10 mouse cellular contexts compared by ENCODE assay signal in genomic region chr16:85527743-85528620, GRCm38 (mm10). TPM values are rescaled to one million over a fixed set of nuclear protein-coding genes. Genes with fewer than 3 reads are reported as not detected.
DNase-seq lines count a peak whose midpoint lies in the region; ATAC-seq and TF ChIP-seq lines count a peak whose summit lies in the region.
"Had no signal": no experiment of that assay in that cellular context is flagged by ENCODE, and none has a peak within 500 bp of the region (broad histone marks: within the 10 kb centered on the region; RNA-seq: fewer than 3 reads in every experiment).

No protein-coding gene starts in this region.

- DNase-seq in heart, adult 2 months: peak in 1 of 2 experiments; percentile 20
- DNase-seq in heart, postnatal 4 days: no peak
- DNase-seq in ES-CJ7 (ENCODE audit: low read depth, low spot score): peak; percentile 36
- DNase-seq in embryonic facial prominence, embryonic 14.5 days (ENCODE audit: low spot score): peak; percentile 55
- no peak for DNase-seq in limb, embryonic 10.5 days (ENCODE audit: low spot score)
- no peak for DNase-seq in T-cell, adult 2 months (ENCODE audit: low spot score)
- DNase-seq in layer of hippocampus, postnatal 14 days (ENCODE audit: low spot score in 2 of 2): no peak
- DNase-seq: gastrocnemius, postnatal 36 days had no signal

- H3K79me2 ChIP-seq in heart, adult 2 months (replicated peaks; ENCODE audit: control insufficient read depth, insufficient read depth, low read length): peaks cover 2% of the 10 kb centered on the region; the same call in 1 of the 2 replicates

- no peaks in the 10 kb centered on the region for H3K4me1 ChIP-seq in heart, adult 2 months (ENCODE audit: control insufficient read depth, insufficient read depth, low read length)
- no peaks in the 10 kb centered on the region for H3K4me1 ChIP-seq in embryonic facial prominence, embryonic 14.5 days (ENCODE audit: control insufficient read depth, insufficient read depth, low read length)
- peaks cover 9% of the 10 kb centered on the region for H3K4me1 ChIP-seq in midbrain, embryonic 13.5 days (replicated peaks)
- no peaks in the 10 kb centered on the region for H3K4me1 ChIP-seq in limb, embryonic 10.5 days
- H3K4me1 ChIP-seq: megakaryocyte, embryonic 14.5 days had no signal

- TF ChIP-seq POLR2A in heart, adult 2 months (IDR thresholded peaks at IDR 0.05; ENCODE audit: insufficient read depth, low read depth, low read length): no peak

- no peak for TF ChIP-seq EP300 in heart, adult 2 months (IDR thresholded peaks at IDR 0.05; ENCODE audit: insufficient read depth, low read depth, low read length)

- intact Hi-C loops in heart, adult 2 months (cut with DNase I): no loop called here

- H3K36me3 ChIP-seq in heart, adult 2 months (ENCODE audit: control insufficient read depth, insufficient read depth, low read length): no peaks in the 10 kb centered on the region
- H3K36me3 ChIP-seq in embryonic facial prominence, embryonic 14.5 days (ENCODE audit: control insufficient read depth, insufficient read depth, low read length): no peaks in the 10 kb centered on the region
- no peaks in the 10 kb centered on the region for H3K36me3 ChIP-seq in midbrain, embryonic 13.5 days
- H3K36me3 ChIP-seq in limb, embryonic 10.5 days: no peaks in the 10 kb centered on the region

- H3K4me3 ChIP-seq in heart, adult 2 months: no peak overlapping the region; the same call in 1 of the 2 replicates
- no peak overlapping the region for H3K4me3 ChIP-seq in embryonic facial prominence, embryonic 14.5 days (ENCODE audit: low read depth, low read length)
- no peak overlapping the region for H3K4me3 ChIP-seq in midbrain, embryonic 13.5 days (replicated peaks)
- no peak overlapping the region for H3K4me3 ChIP-seq in limb, embryonic 10.5 days
- H3K4me3 ChIP-seq: megakaryocyte, embryonic 14.5 days had no signal

- no peaks in the 10 kb centered on the region for H3K9me3 ChIP-seq in embryonic facial prominence, embryonic 14.5 days (ENCODE audit: control insufficient read depth, low read length)
- H3K9me3 ChIP-seq in midbrain, embryonic 13.5 days: no peaks in the 10 kb centered on the region
- no peaks in the 10 kb centered on the region for H3K9me3 ChIP-seq in limb, embryonic 10.5 days (replicated peaks)

- TF ChIP-seq CTCF in heart, adult 2 months (IDR thresholded peaks at IDR 0.05): peak; percentile 63

- H3K4me2 ChIP-seq in embryonic facial prominence, embryonic 14.5 days (ENCODE audit: low read depth, low read length): no peak overlapping the region
- no peak overlapping the region for H3K4me2 ChIP-seq in midbrain, embryonic 13.5 days (replicated peaks)

- H3K9ac ChIP-seq in heart, adult 2 months (ENCODE audit: low read depth, low read length): no peak overlapping the region
- no peak overlapping the region for H3K9ac ChIP-seq in embryonic facial prominence, embryonic 14.5 days (ENCODE audit: low read depth, low read length)
- H3K9ac ChIP-seq in midbrain, embryonic 13.5 days (replicated peaks): no peak overlapping the region

- no peaks in the 10 kb centered on the region for H3K27me3 ChIP-seq in heart, adult 2 months (ENCODE audit: control insufficient read depth, insufficient read depth, low read length)
- H3K27me3 ChIP-seq in embryonic facial prominence, embryonic 14.5 days (replicated peaks; ENCODE audit: control insufficient read depth, insufficient read depth, low read length): no peaks in the 10 kb centered on the region
- no peaks in the 10 kb centered on the region for H3K27me3 ChIP-seq in midbrain, embryonic 13.5 days
- H3K27me3 ChIP-seq in limb, embryonic 10.5 days (ENCODE audit: low read depth, poor library complexity, severe bottlenecking): no peaks in the 10 kb centered on the region
- H3K27me3 ChIP-seq: megakaryocyte, embryonic 14.5 days had no signal

- H3K27ac ChIP-seq in heart, adult 2 months: peak overlapping the region; percentile 24
- H3K27ac ChIP-seq in embryonic facial prominence, embryonic 14.5 days (replicated peaks; ENCODE audit: low read depth, low read length): no peak overlapping the region
- peak overlapping the region; percentile 16; the same call in 1 of the 2 replicates for H3K27ac ChIP-seq in midbrain, embryonic 13.5 days
- H3K27ac ChIP-seq in limb, embryonic 10.5 days: no peak overlapping the region

- 54% methylated on average over 12 of the region's 12 CpGs for WGBS in heart, adult 2 months
- WGBS in embryonic facial prominence, embryonic 14.5 days: 52% methylated on average over 12 of the region's 12 CpGs
- 43% methylated on average over 12 of the region's 12 CpGs for WGBS in midbrain, embryonic 13.5 days
- 62% methylated on average over 12 of the region's 12 CpGs for WGBS in limb, embryonic 10.5 days

- peak; percentile 70; the same call in 1 of the 2 replicates for ATAC-seq in embryonic facial prominence, embryonic 14.5 days (ENCODE audit: low read depth)
- ATAC-seq in midbrain, embryonic 13.5 days: peak; percentile 80

RNA-seq across cellular contexts. Expression of gene Cyyr1, which starts 25.2 kb away (rescaled TPM):
- 10 to 100 TPM; 37.4 to 39.5 TPM for total RNA-seq in heart, adult 2 months (2021)
- 15.1 and 21.1 TPM in 2 replicates for polyA plus RNA-seq in heart, adult 2 months (2012; rRNA removed)
- 10 to 100 TPM; 22.6 to 27.4 TPM for total RNA-seq in heart, postnatal 4 days (2021)
- 3.7 and 4.0 TPM in 2 replicates for polyA plus RNA-seq in embryonic facial prominence, embryonic 14.5 days (2014; fragmentation: Nextera tagmentation; extraction: Ambion mirVana)
- polyA plus RNA-seq in midbrain, embryonic 13.5 days (2015; fragmentation: Nextera tagmentation; extraction: Ambion mirVana): 2.6 and 3.2 TPM in 2 replicates
- 4.7 and 5.3 TPM in 2 replicates for polyA plus RNA-seq in limb, embryonic 10.5 days (2016; fragmentation: Nextera tagmentation; extraction: Ambion mirVana)
- 1 to 10 TPM; 4.5 to 5.1 TPM for total RNA-seq in layer of hippocampus, postnatal 14 days (2021)

Comparison
In these comparisons a context has a peak if more than half of its experiments do, and no peak if none do; other contexts are left out.
1. DNase-seq: peak in ES-CJ7 (single experiment) and embryonic facial prominence, embryonic 14.5 days (single experiment); none in heart, postnatal 4 days (single experiment), limb, embryonic 10.5 days (single experiment), T-cell, adult 2 months (single experiment) and layer of hippocampus, postnatal 14 days (0 of 2).
2. H3K27ac ChIP-seq: peak in heart, adult 2 months (single experiment) and midbrain, embryonic 13.5 days (single experiment); none in embryonic facial prominence, embryonic 14.5 days (single experiment) and limb, embryonic 10.5 days (single experiment).